Mouse (Mus musculus): ENCODE measurements at regions not wholly inside any gene's neighbourhood (a gene's known extent, or its start where the extent isn't known, plus 50 kb on each side); places are given as distances from the start of the nearest gene placed in this dataset.

GRCm38 (mm10) chr2:114835694-114836093 is 180.9 kb upstream of the Dph6 start:
- DNase-seq, result no peak

DNA sequence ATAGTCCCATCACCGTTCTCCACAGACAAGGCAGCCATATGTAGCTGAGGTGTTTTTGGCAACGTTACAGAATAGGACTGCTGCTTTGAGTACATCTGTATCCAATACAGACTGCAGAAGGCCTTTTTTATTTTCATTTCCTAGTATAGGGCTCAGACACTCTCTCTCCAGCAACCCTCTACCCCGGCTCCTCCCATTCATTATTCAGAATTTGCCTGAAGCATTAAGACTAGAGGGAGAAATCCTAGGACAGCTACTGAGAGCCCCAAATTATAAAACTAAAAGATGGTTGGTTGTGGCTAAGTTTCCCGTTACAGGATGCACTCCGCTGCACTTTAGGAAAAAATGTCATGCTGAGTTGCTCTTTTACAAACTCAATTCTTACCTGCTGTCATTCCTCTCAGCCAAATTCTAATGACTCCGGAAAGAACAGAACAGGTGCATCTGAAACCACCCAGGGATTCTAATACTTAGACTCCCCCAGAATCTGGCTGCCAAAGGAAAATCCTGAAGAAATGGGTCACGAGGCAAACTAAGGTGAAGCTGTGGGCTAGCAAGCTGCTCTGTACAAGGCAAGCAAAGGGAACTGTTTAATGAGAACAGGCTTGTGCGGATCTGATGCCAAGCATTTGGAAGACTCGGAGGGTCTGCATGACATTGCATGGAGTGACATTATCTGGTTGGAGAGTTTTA is 189.1 kb upstream of the Dph6 start:
- peak; percentile 78 to 81 for DNase-seq

- DNase-seq, result no peak
Observed at GRCm38 (mm10) chr2:114844389-114844771, 189.6 kb upstream of the Dph6 start.

DNA sequence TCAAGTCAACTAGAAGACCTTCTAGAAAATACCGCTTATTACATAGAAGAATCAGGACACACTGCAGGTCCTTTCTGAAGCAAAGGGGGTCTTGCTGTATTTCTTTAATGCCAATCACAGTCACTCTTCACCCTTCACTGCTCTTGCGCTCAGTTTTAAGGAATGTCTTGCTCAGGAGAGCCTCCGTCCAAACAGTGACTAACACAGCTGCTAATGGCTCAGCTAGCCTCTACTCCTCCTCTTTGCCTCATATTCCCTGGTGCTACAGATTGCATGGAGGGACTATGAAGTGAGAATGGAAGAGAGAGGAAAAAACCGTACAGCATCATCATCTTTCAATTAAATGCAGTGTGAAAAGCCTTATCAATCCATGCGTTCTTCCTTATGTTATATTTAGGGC is 193.7 kb upstream of the Dph6 start:
- DNase-seq, result no peak

- no peak for DNase-seq
Observed at GRCm38 (mm10) chr2:114848914-114849313, 194.2 kb upstream of the Dph6 start.

DNA sequence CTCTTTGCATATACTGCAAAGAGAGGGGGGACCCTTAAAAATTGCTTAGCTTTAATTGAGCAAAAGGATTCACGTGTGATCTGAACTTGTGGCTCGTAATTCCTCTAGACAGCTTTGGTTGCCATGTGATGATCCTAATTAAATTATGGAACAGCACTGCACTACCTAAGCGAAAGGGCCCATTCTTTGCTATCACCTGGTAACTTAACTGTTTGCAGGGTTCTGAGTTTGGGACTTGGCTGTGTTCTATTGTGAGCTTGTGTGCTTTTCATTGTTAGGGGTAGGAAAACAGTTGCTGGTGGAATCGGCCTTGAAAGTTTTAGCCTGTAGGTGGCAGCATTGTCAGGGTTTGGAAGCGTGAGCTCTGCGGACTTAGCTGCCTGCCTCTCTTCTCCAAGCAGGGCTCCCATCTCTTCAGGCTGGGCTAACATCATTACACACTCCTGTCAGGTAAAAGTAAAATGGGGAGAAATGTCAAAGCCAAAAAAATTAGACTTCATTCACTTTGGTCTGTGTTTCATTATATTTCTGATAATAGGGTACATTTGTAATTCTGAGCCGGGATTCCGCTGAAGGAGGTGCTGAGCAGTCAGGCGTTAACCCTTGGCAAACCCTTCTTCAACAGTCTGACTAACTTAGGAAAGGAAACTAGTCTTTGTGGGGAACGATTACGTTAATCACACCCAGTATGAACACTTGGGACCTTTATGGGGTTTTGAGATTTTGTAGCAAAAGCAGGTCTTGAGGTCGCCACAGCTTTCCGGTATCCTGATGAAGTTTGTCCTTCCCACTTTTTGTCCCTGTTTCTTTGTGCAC is 199.2 kb upstream of the Dph6 start:
- DNase-seq, result peak; percentile 90 to 94

GRCm38 (mm10) chr2:114872272-114872671 is 217.5 kb upstream of the Dph6 start:
- DNase-seq, result no peak

DNA sequence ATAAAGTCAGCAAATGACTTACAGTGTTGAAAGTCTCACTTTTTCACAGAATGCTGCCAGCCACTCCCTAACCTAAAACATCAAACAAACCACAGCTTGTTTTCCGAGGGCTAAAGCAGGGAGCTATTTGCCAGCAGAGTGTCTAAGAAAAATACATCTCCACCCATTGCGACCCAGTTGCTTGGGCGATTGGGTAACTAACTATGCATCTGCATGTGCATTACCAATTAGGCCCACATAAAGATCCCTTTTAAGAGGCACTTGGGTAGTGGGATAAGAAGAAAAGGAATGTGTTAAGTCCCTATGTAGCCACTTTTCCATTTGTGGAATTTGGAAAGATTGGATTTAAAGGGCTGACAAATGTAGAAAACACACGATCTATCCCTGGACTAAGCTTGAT is 218.3 kb upstream of the Dph6 start:
- DNase-seq, result no peak

DNA sequence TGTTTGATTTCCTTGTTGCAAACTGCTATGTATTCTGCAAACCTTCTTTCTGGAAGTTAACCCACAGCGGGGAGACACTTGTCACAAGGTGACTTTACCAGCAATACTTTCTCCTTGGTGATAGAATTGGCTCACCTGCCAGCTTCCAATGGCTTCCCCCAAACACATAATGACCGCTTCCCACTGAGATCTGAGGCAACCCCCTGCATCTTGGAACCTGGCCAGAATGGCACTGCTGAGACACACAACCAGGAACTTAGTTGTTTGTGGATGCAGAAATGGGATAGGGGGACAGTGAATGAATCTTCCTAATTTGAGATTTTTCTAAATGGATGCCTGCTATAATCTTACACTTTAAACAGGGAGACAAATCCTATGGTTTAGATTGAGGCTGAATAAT is 224.3 kb upstream of the Dph6 start:
- peak; percentile 59 to 79 for DNase-seq

GRCm38 (mm10) chr2:114879784-114880183 is 225.0 kb upstream of the Dph6 start:
- no peak for DNase-seq

DNA sequence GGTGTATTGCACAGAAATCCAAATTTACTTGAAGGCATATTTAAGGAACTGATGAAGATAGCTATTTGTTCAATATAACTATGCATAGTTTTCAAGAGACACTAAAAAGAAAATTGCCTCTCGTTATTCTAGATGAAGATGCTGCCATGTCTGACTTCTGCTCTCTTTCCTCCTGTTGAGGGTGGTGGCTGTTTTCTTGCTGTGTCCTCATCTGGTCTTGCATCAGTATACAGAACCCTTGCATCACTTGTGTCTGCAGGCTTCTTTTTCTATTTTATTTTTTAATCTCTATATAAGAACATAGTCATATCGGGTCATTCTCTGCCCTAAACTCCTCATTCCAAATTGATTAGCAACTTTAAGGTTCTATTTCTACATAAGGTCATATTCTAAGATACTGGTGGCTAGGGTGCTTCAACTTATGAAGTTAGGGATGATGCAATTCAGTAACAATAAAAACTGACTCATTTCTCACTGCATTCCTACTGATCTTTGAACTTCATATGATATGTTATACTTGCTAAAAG is 231.0 kb upstream of the Dph6 start:
- no peak for DNase-seq

GRCm38 (mm10) chr2:114898812-114899211 is 244.0 kb upstream of the Dph6 start:
- no peak for DNase-seq

DNA sequence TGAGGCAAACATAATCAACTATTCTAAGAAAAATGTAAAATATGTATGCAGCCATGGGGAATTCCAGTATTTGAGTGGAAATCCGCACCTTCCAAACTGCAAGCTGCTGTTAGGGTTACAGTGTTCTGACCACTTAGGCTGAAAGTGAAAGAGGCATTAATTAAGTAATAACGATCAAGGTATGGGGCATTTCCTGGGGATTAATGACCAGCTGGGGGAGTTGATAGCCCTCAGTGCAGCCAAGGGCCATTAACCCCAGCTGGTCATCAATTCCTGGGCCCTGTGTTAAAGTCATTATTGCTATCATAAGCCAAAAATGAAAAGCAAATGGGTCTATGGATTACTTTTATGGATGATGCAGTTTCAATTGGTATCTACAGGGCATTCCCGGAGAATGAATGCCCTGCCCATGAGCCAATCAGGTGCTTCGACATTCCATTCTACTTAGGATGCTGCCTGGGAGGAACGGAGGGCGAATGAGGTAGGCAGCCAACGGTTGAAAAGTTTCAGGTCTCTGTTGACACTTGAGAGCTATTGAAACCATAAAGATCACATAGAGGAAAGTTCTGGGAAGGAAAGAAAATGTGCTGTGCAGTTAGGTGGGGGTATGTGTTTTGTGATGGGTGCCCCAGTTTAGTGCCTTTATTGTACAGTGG is 257.2 kb upstream of the Dph6 start:
- DNase-seq, result no peak

DNA sequence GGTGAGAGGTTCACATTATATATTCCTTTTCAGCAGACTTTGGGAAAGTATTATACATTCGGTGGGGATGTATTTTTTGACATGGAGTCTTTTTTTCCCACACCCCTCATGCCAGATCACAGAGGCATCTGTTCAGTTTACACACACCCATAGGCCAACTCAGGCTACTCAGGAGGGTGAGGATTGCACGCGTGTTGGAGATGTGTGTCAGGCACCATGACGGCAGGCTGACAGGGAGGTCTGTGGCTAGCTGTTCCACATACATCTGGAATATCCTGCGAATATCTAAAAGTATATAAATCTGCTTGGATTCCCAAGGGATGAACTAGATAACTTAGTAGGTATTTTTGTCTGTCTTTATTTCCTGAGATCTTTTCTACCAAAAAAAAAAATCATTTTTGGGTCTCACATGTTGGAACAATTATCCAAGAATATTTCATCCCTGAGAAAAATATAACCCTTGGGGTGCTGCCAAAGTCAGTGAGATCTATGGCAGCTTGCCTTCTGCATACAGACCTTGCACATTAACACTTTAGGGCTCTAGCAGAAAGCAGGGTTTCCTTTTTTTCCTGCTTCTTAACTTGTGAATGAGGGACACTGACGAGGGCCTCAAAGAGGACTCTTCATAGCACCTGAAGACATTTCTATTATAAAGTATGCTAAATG is 260.4 kb upstream of the Dph6 start:
- DNase-seq, result peak; percentile 11 to 28

- DNase-seq, result peak; percentile 26 to 36
Observed at GRCm38 (mm10) chr2:114918420-114919332, 263.9 kb upstream of the Dph6 start.

- DNase-seq, result no peak
Observed at GRCm38 (mm10) chr2:114923911-114924310, 269.1 kb upstream of the Dph6 start.

DNA sequence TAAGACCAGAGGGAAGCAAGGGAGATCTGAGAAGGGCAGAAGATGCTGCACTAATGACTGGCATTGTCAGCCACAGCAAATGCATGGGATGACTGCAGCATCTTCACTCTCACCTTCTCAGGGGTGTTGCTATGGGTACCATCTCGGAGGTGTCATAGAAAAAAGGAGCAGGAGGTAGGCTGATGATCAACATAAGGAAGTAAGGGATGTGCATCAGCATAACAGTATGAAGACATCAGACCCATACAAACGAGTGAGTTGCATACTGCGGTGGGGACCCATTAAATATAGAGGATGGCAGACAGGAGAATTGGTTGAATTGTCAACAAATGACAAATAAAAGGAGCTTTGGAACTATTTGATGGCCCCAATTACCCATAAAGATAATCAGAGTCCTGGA is 280.7 kb upstream of the Dph6 start:
- no peak for DNase-seq

DNA sequence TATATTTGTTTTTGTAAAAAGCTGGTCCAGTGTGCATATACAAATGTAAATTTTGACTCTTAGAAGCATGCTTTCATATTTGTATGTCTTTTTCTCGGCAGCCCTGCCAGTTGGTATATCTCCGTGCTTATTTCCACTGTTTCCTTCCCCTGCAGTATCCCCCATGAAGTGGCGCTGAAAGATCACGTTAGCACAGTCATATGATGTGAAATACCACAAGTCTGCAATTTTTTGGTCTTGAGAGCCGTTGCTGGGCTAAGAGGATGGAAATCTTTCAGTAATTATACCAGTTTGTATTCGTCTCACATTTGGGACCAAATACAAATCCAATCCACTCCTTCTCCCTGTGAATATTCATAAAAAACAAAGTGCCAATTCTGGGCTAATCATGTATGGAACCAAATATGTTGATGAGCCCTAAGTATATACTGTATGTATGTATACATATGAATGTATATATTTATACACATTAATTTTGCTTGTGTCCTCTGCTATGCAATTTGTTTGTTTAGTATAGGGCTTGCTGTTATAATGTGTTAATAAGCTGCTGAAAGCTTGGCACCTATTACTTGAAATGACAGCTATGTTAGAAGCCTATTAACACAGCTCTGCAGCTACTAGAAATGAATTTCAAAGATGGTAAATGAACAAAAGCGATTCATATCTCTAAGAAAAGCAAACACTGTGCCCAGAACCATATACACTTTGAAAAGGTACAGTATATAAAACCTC is 283.8 kb upstream of the Dph6 start:
- DNase-seq, result peak; percentile 3 to 4

DNA sequence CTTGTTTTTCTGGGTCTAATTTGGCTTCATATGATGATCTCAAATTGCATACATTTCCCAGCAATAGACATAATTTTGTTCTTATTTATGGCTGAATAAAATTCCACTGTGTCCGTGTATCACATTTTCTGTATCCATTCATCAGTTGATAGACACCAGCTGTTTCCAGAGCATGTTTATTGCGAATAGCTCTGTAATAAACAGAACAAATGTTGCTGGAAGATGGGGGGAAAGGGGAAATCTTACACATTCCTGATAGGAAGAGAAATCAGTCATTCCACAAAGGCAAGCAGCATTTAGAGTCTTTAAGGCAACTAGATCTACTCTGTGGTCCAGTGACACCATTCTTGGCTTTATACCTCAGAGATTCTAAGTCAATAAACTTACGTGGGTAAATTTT is 311.3 kb upstream of the Dph6 start:
- DNase-seq, result no peak

- DNase-seq, result no peak
Observed at GRCm38 (mm10) chr2:114968651-114969050, 313.9 kb upstream of the Dph6 start.

DNA sequence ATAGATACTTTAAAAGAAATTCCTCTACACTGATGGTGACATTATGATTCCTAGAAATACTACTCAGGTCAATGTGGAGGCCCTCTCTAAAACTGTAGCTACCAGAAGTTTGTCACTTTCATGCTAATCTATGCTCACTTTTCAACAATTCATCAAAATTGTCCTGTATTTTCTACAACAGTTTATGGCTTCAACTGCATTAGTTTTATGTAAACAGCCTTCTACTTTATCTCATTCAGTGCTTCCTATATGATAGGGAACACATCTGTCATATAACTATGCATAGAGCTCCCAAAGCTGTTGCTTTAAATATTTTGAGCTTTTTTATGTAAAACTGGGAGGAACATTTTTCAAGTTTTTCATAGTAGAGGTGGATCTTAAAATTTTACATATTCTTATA is 338.7 kb upstream of the Dph6 start:
- no peak for DNase-seq

Data from cerebellum, postnatal 10 days (tissue).